Mouse (Mus musculus) embryonic fibroblast, embryonic 13.5 days (primary cell): ENCODE measurements around the gene Ccdc38.

Source experiments
- CTCF ChIP-seq: IDR thresholded peaks from 2 replicates; pipeline ENCODE4 v1.5.1; 2011; ENCODE audit warnings: mild to moderate bottlenecking, control low read depth, low read length, moderate library complexity, borderline replicate concordance; ENCODE audit not compliant: insufficient read depth
- POLR2A ChIP-seq: IDR thresholded peaks from 2 replicates; pipeline ENCODE4 v1.6.1; 2011; ENCODE audit warnings: low read depth, mild to moderate bottlenecking, control low read depth, low read length, moderate library complexity

DNA sequence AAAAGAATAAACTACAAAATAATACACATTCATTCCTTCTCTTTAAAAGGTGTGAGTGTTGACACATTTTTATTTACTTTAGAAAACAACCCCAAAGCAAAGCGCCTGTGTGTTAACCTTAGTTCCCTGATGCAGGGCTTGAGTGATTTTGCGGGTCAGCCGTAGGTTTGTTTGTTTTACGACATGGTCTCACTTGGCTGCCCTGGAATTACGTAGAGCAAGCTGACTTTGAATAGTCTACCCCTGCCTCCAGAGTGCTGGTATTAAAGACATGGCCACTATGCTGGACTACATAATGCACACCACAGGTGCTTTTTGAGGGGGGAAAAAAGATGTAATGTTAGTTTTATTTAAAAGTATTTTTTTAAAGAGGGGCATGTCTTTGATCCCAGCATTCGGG, 1.6 kb upstream of the Ccdc38 start:
- TF ChIP-seq CTCF: no peak
- TF ChIP-seq POLR2A: no peak
